Mouse (Mus musculus) lung, postnatal 0 days (tissue): ENCODE results near the gene Nsun7.

Source experiments
- CTCF ChIP-seq: IDR thresholded peaks from 2 replicates; pipeline ENCODE4 v1.5.1; 2016; ENCODE audit warnings: antibody characterized with exemption, mild to moderate bottlenecking
- EP300 ChIP-seq: IDR thresholded peaks from 2 replicates; pipeline ENCODE4 v1.6.1; 2016; ENCODE audit warnings: antibody characterized with exemption, mild to moderate bottlenecking, control low read depth

DNA sequence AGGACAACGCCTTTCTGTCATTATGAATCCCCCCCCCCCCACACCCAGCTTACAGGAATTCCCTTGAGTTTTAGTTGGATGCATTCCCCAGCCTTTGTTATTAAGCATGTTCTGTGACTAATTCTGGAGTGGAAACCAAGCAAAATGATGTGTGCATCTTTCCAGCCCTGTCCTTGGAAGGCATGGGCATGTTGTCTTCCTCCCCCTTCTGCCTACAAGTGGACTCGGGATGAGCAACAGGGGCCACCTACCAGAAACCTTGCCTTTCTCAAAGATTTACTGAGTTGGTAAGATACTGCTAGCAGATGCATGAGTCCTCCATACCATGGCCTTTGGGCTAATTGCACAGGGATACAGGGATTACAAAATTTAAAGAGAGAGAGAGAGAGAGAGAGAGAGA is 697 bp upstream of the Nsun7 start:
- TF ChIP-seq EP300, result no peak
- no peak for TF ChIP-seq CTCF
